Mouse (Mus musculus) embryonic facial prominence, embryonic 10.5 days (tissue): Measurements from ENCODE around the gene Spata33. TPM values are rescaled to one million over a fixed set of nuclear protein-coding genes. Genes with fewer than 3 reads are reported as not detected.
"Not testable (repeated sequence)": the region's sequence is repeated elsewhere in the genome, so short reads cannot be mapped to it uniquely, and the experiment has no call there.

ENCODE experiments used
- DNase-seq: peaks from one replicate; pipeline ENCODE4 v3.0.0-alpha.2; 2017; ENCODE audit warnings: low spot score
- H3K27ac ChIP-seq: fragments of 300-500 bp; sonication (generic); replicated peaks from 2 replicates; pipeline ENCODE4 v1.5.1; 2016; ENCODE audit warnings: mild to moderate bottlenecking
- H3K27me3 ChIP-seq: fragments of 300-500 bp; sonication (generic); replicated peaks from 2 replicates; pipeline ENCODE4 v1.6.1; 2016; ENCODE audit warnings: low read depth, mild to moderate bottlenecking; ENCODE audit not compliant: poor library complexity, severe bottlenecking
- H3K36me3 ChIP-seq: fragments of 300-500 bp; sonication (generic); replicated peaks from 2 replicates; pipeline ENCODE4 v1.6.1; 2016; ENCODE audit warnings: mild to moderate bottlenecking, moderate library complexity
- H3K4me1 ChIP-seq: fragments of 300-500 bp; sonication (generic); 2 replicates; pipeline ENCODE4 v1.6.1; 2016
- H3K4me3 ChIP-seq: fragments of 300-500 bp; sonication (generic); 2 replicates; pipeline ENCODE4 v1.5.1; 2016; ENCODE audit warnings: mild to moderate bottlenecking, moderate library complexity
- H3K9me3 ChIP-seq: fragments of 300-500 bp; sonication (generic); 2 replicates; pipeline ENCODE4 v1.6.1; 2016; ENCODE audit warnings: mild to moderate bottlenecking
- WGBS: fragments of 180-500 bp; shearing (Covaris S2); methylation state at CpG from one replicate; pipeline ENCODE4 v1.1.7; 2016; 5-methylcytosine and 5-hydroxymethylcytosine counted together
- polyA plus RNA-seq: library from polyadenylated mRNA; unstranded; fragments of >200 nt; fragmentation: Nextera tagmentation; extraction: Ambion mirVana; gene quantifications from 2 replicates; pipeline ENCODE4 v1.2.1, GENCODE M21; 2016

Gene Spata33
- polyA plus RNA-seq, result 5.4 and 5.9 TPM in 2 replicates

- no peaks in the 10 kb centered on the region for H3K9me3 ChIP-seq
- H3K36me3 ChIP-seq, result peaks cover 30% of the 10 kb centered on the region
- peak; percentile 99 for DNase-seq
- peak within 1 kb of the TSS; percentile 90 for H3K27ac ChIP-seq
- under 1% methylated on average over 76 of the region's 76 CpGs for WGBS
- no peaks in the 10 kb centered on the region; the same call in 1 of the 2 replicates for H3K27me3 ChIP-seq
- peak within 1 kb of the TSS; percentile 99 for H3K4me3 ChIP-seq
- H3K4me1 ChIP-seq, result peaks cover 30% of the 10 kb centered on the region
These were observed at the start of gene Spata33, which contains the start of gene Chmp1a for GRCm38 (mm10) chr8:123212321-123213117. TSS of gene Spata33 (plus strand) at chr8:123212832. TSS of gene Chmp1a (minus strand) at chr8:123212763.

GRCm38 (mm10) chr8:123181391-123181790 is 31.2 kb upstream of the Spata33 start:
- Histone ChIP-seq H3K9me3 (peaks cover 31% of the 10 kb centered on the region), H3K27ac (peak overlapping the region; percentile 52), H3K4me3 (no peak overlapping the region), H3K4me1 (peaks cover 47% of the 10 kb centered on the region), H3K27me3 (no peaks in the 10 kb centered on the region), H3K36me3 (no peaks in the 10 kb centered on the region)
- DNase-seq, result peak; percentile 78
- WGBS, result 57% methylated on average over 3 of the region's 3 CpGs

- DNase-seq, result peak; percentile 86
These were observed 26.8 kb upstream of the Spata33 start, which contains the start of gene Dpep1 for GRCm38 (mm10) chr8:123185566-123186409. TSS of gene Dpep1 (plus strand) at chr8:123186242.

GRCm38 (mm10) chr8:123188006-123188405 is 24.6 kb upstream of the Spata33 start:
- WGBS, result 82% methylated on average over 2 of the region's 2 CpGs
- Histone ChIP-seq H3K36me3 (no peaks in the 10 kb centered on the region), H3K27me3 (0 out of 2 replicates have a peak, but pooled peaks cover 4% of the 10 kb centered on the region), H3K4me3 (no peak overlapping the region), H3K4me1 (peaks cover 67% of the 10 kb centered on the region), H3K9me3 (no peaks in the 10 kb centered on the region), H3K27ac (0 out of 2 replicates have a peak overlapping the region, but pooled peaks have one; percentile 48)
- no peak for DNase-seq

More at GRCm38 (mm10) chr8:123185566-123186409, 26.8 kb upstream of the Spata33 start, which contains the start of gene Dpep1:
- no peaks in the 10 kb centered on the region for H3K9me3 ChIP-seq
- H3K27ac ChIP-seq, result peak within 1 kb of the TSS; percentile 81
- H3K36me3 ChIP-seq, result no peaks in the 10 kb centered on the region
- peak within 1 kb of the TSS; percentile 37 for H3K4me3 ChIP-seq
- H3K27me3 ChIP-seq, result 0 out of 2 replicates have a peak, but pooled peaks cover 4% of the 10 kb centered on the region
- peaks cover 75% of the 10 kb centered on the region for H3K4me1 ChIP-seq
- 24% methylated on average over 19 of the region's 19 CpGs for WGBS

- DNase-seq, result no peak
- H3K36me3 ChIP-seq, result no peaks in the 10 kb centered on the region
- H3K4me3 ChIP-seq, result no peak overlapping the region
- H3K9me3 ChIP-seq, result no peaks in the 10 kb centered on the region
- H3K27ac ChIP-seq, result no peak overlapping the region; the same call in 1 of the 2 replicates
- H3K4me1 ChIP-seq, result peaks cover 60% of the 10 kb centered on the region
- H3K27me3 ChIP-seq, result 0 out of 2 replicates have a peak, but pooled peaks cover 4% of the 10 kb centered on the region
- 84% methylated on average over 7 of the region's 7 CpGs for WGBS
These were observed 23.8 kb upstream of the Spata33 start for GRCm38 (mm10) chr8:123188841-123189240.

- Histone ChIP-seq H3K27me3 (0 out of 2 replicates have a peak, but pooled peaks cover 4% of the 10 kb centered on the region), H3K36me3 (no peaks in the 10 kb centered on the region), H3K4me1 (peaks cover 42% of the 10 kb centered on the region), H3K4me3 (peak overlapping the region; percentile 4; the same call in 1 of the 2 replicates), H3K27ac (0 out of 2 replicates have a peak overlapping the region, but pooled peaks have one; percentile 59), H3K9me3 (no peaks in the 10 kb centered on the region)
- WGBS, result 3% methylated on average over 9 of the region's 9 CpGs
- peak; percentile 87 for DNase-seq
These were observed 22.0 kb upstream of the Spata33 start for GRCm38 (mm10) chr8:123190678-123191077.

- Histone ChIP-seq H3K4me1 (peaks cover 30% of the 10 kb centered on the region), H3K9me3 (no peaks in the 10 kb centered on the region), H3K4me3 (no peak overlapping the region), H3K36me3 (no peaks in the 10 kb centered on the region), H3K27ac (no peak overlapping the region), H3K27me3 (0 out of 2 replicates have a peak, but pooled peaks cover 1% of the 10 kb centered on the region)
- WGBS, result 64% methylated on average over 8 of the region's 8 CpGs
- no peak for DNase-seq
These were observed 20.7 kb upstream of the Spata33 start for GRCm38 (mm10) chr8:123191908-123192307.

- no peaks in the 10 kb centered on the region for H3K27me3 ChIP-seq
- H3K4me3 ChIP-seq, result no peak overlapping the region
- no peaks in the 10 kb centered on the region for H3K9me3 ChIP-seq
- H3K4me1 ChIP-seq, result peaks cover 11% of the 10 kb centered on the region
- H3K27ac ChIP-seq, result no peak overlapping the region
- 90% methylated on average over 9 of the region's 9 CpGs for WGBS
- no peak for DNase-seq
- no peaks in the 10 kb centered on the region for H3K36me3 ChIP-seq
These were observed 18.9 kb upstream of the Spata33 start for GRCm38 (mm10) chr8:123193771-123194170.

GRCm38 (mm10) chr8:123197016-123197415 is 15.6 kb upstream of the Spata33 start:
- H3K27me3 ChIP-seq, H3K9me3 ChIP-seq, H3K27ac ChIP-seq, DNase-seq, H3K4me1 ChIP-seq, H3K36me3 ChIP-seq, H3K4me3 ChIP-seq: not testable (repeated sequence)
- WGBS, result 79% methylated on average over 5 of the region's 5 CpGs

- no peak for DNase-seq
- Histone ChIP-seq H3K4me1 (no peaks in the 10 kb centered on the region), H3K27me3 (no peaks in the 10 kb centered on the region), H3K36me3 (peaks cover 14% of the 10 kb centered on the region), H3K4me3 (no peak overlapping the region), H3K27ac (no peak overlapping the region), H3K9me3 (no peaks in the 10 kb centered on the region)
- WGBS, result 82% methylated on average over 14 of the region's 14 CpGs
These were observed 12.8 kb upstream of the Spata33 start for GRCm38 (mm10) chr8:123199864-123200263.

GRCm38 (mm10) chr8:123202288-123202687 is 10.3 kb upstream of the Spata33 start:
- peak; percentile 84 for DNase-seq
- 36% methylated on average over 5 of the region's 5 CpGs for WGBS
- no peak overlapping the region for H3K4me3 ChIP-seq

GRCm38 (mm10) chr8:123203571-123203970 is 9.1 kb upstream of the Spata33 start:
- DNase-seq, result no peak
- no peaks in the 10 kb centered on the region for H3K9me3 ChIP-seq
- H3K36me3 ChIP-seq, result peaks cover 48% of the 10 kb centered on the region
- WGBS, result 89% methylated on average over 3 of the region's 3 CpGs
- no peaks in the 10 kb centered on the region for H3K27me3 ChIP-seq
- no peak overlapping the region for H3K4me3 ChIP-seq
- H3K27ac ChIP-seq, result no peak overlapping the region
- no peaks in the 10 kb centered on the region for H3K4me1 ChIP-seq

More at GRCm38 (mm10) chr8:123202288-123202687, 10.3 kb upstream of the Spata33 start:
- H3K9me3 ChIP-seq, result no peaks in the 10 kb centered on the region
- H3K36me3 ChIP-seq, result peaks cover 35% of the 10 kb centered on the region
- H3K27ac ChIP-seq, result peak overlapping the region; percentile 14; the same call in 1 of the 2 replicates
- no peaks in the 10 kb centered on the region for H3K27me3 ChIP-seq
- H3K4me1 ChIP-seq, result no peaks in the 10 kb centered on the region
